Mouse (Mus musculus) effector memory CD4-positive, alpha-beta T cell, adult 7 months (primary cell): ENCODE measurements around the gene Entpd5. TPM values are rescaled to one million over a fixed set of nuclear protein-coding genes. Genes with fewer than 3 reads are reported as not detected.

Experiments used
- polyA plus RNA-seq: library from polyadenylated mRNA; unstranded; fragments of 100-300 nt; shearing (Covaris generic); gene quantifications from one replicate; pipeline ENCODE4 v1.2.1, GENCODE M21; 2017

The Entpd5 gene
- polyA plus RNA-seq, result 77.1 TPM

GRCm38 (mm10) chr12:84408819-84409507, at the start of gene Entpd5, which contains the start of gene Bbof1:
Gene Entpd5, minus strand, starts transcription at chr12:84409029.
Gene Bbof1, plus strand, starts transcription at chr12:84409071.

GRCm38 (mm10) chr12:84450718-84451646, 42.2 kb upstream of the Entpd5 start, which contains the start of the genes Aldh6a1 and Lin52:
Gene Aldh6a1, minus strand, starts transcription at chr12:84451004.
Gene Lin52, plus strand, starts transcription at chr12:84451422.

GRCm38 (mm10) chr12:84416834-84417604, 8.2 kb upstream of the Entpd5 start, which contains the start of gene Rnf113a2:
Gene Rnf113a2, plus strand, starts transcription at chr12:84417196.

GRCm38 (mm10) chr12:84361555-84362489, 47.0 kb downstream of the Entpd5 start, which contains the start of the genes Coq6 and Fam161b:
Gene Coq6, plus strand, starts transcription at chr12:84361657.
Gene Fam161b, minus strand, starts transcription at chr12:84361833.

Other genes with a start within 250 kb of the Entpd5 start
- gene Elmsan1, start 190.1 kb downstream of the Entpd5 start, polyA plus RNA-seq, result 144 TPM
- 19.5 TPM for gene Ptgr2, start 123.8 kb downstream of the Entpd5 start, polyA plus RNA-seq
- 66.2 TPM for gene Zfp410, start 92.2 kb downstream of the Entpd5 start, polyA plus RNA-seq
- gene Coq6, start 47.4 kb downstream of the Entpd5 start, polyA plus RNA-seq, result 16.0 TPM
- gene Fam161b, start 47.2 kb downstream of the Entpd5 start, polyA plus RNA-seq, result 2.5 TPM
- 4.0 TPM for gene Bbof1, start within 50 bp of the Entpd5 start, polyA plus RNA-seq
- 38.4 TPM for gene Rnf113a2, start 8.2 kb upstream of the Entpd5 start, polyA plus RNA-seq
- gene Aldh6a1, start 42.0 kb upstream of the Entpd5 start, polyA plus RNA-seq, result 9.6 TPM
- 26.8 TPM for gene Lin52, start 42.4 kb upstream of the Entpd5 start, polyA plus RNA-seq
- not detected for gene Vsx2, start 160.7 kb upstream of the Entpd5 start, polyA plus RNA-seq
- gene Abcd4, start 208.4 kb upstream of the Entpd5 start, polyA plus RNA-seq, result 12.9 TPM
- 0.24 TPM for gene Vrtn, start 232.0 kb upstream of the Entpd5 start, polyA plus RNA-seq